Mouse (Mus musculus) neural tube, embryonic 13.5 days (tissue): Measurements from ENCODE around the gene Mpzl3. TPM values are rescaled to one million over a fixed set of nuclear protein-coding genes. Genes with fewer than 3 reads are reported as not detected.
A peak's percentile ranks its signal among the peaks of the same experiment; 100 is the strongest.
"Not testable (repeated sequence)": the region's sequence is repeated elsewhere in the genome, so short reads cannot be mapped to it uniquely, and the experiment has no call there.

ENCODE experiments used
- ATAC-seq: fragments of 200-750 bp; cut with Nextera tagmentation; 2 replicates; pipeline ENCODE4 v1.8.0; 2017; ENCODE audit warnings: low read depth, mild to moderate bottlenecking, moderate TSS enrichment, moderate library complexity
- H3K27ac ChIP-seq: fragments of 300-500 bp; sonication (generic); replicated peaks from 2 replicates; pipeline ENCODE4 v1.5.1; 2015; ENCODE audit warnings: moderate library complexity, mild to moderate bottlenecking, inconsistent platforms
- H3K27me3 ChIP-seq: fragments of 300-500 bp; sonication (generic); 2 replicates; pipeline ENCODE4 v1.6.1; 2015; ENCODE audit warnings: mild to moderate bottlenecking, inconsistent platforms
- H3K36me3 ChIP-seq: fragments of 300-500 bp; sonication (generic); 2 replicates; pipeline ENCODE4 v1.6.1; 2015; ENCODE audit warnings: mild to moderate bottlenecking, inconsistent platforms
- H3K4me1 ChIP-seq: fragments of 300-500 bp; sonication (generic); replicated peaks from 2 replicates; pipeline ENCODE4 v1.6.1; 2015; ENCODE audit warnings: inconsistent platforms
- H3K4me2 ChIP-seq: fragments of 300-500 bp; sonication (generic); 2 replicates; pipeline ENCODE4 v1.6.1; 2015; ENCODE audit warnings: inconsistent platforms, mild to moderate bottlenecking, moderate library complexity
- H3K4me3 ChIP-seq: fragments of 300-500 bp; sonication (generic); 2 replicates; pipeline ENCODE4 v1.5.1; 2015; ENCODE audit warnings: mild to moderate bottlenecking, inconsistent platforms
- H3K9ac ChIP-seq: fragments of 300-500 bp; sonication (generic); 2 replicates; pipeline ENCODE4 v1.6.1; 2015; ENCODE audit warnings: moderate library complexity, mild to moderate bottlenecking, inconsistent platforms
- H3K9me3 ChIP-seq: fragments of 300-500 bp; sonication (generic); 2 replicates; pipeline ENCODE4 v1.6.1; 2016; ENCODE audit warnings: inconsistent platforms
- WGBS: fragments of 180-500 bp; shearing (Covaris S2); methylation state at CpG from one replicate; pipeline ENCODE4 v1.1.7; 2015; 5-methylcytosine and 5-hydroxymethylcytosine counted together
- polyA plus RNA-seq: library from polyadenylated mRNA; unstranded; fragments of >200 nt; fragmentation: Nextera tagmentation; extraction: Ambion mirVana; gene quantifications from 2 replicates; pipeline ENCODE4 v1.2.1, GENCODE M21; 2015

The Mpzl3 gene
- polyA plus RNA-seq, 1 experiment from 2014 or later, result 0.92 TPM

- no peak for ATAC-seq
- Histone ChIP-seq H3K27me3 (peaks cover 9% of the 10 kb centered on the region), H3K4me3 (no peak overlapping the region), H3K4me1 (no peaks in the 10 kb centered on the region), H3K36me3 (no peaks in the 10 kb centered on the region), H3K9me3 (no peaks in the 10 kb centered on the region), H3K4me2 (no peak overlapping the region), H3K27ac (no peak overlapping the region), H3K9ac (no peak overlapping the region)
- 80% methylated on average over 8 of the region's 8 CpGs for WGBS
These were observed 27.6 kb upstream of the Mpzl3 start for GRCm38 (mm10) chr9:45027376-45027775.

- no peak for ATAC-seq
- H3K36me3 ChIP-seq, result no peaks in the 10 kb centered on the region
- 73% methylated on average over 6 of the region's 6 CpGs for WGBS
- H3K4me3 ChIP-seq, result no peak overlapping the region
- H3K9me3 ChIP-seq, result no peaks in the 10 kb centered on the region
- H3K4me1 ChIP-seq, result no peaks in the 10 kb centered on the region
- peaks cover 9% of the 10 kb centered on the region for H3K27me3 ChIP-seq
- H3K9ac ChIP-seq, result no peak overlapping the region
- no peak overlapping the region for H3K27ac ChIP-seq
- H3K4me2 ChIP-seq, result no peak overlapping the region
These were observed 24.6 kb upstream of the Mpzl3 start for GRCm38 (mm10) chr9:45030341-45030740.

GRCm38 (mm10) chr9:45032261-45032660 is 22.7 kb upstream of the Mpzl3 start:
- Histone ChIP-seq H3K9me3 (no peaks in the 10 kb centered on the region), H3K27me3 (peaks cover 10% of the 10 kb centered on the region), H3K4me1 (no peaks in the 10 kb centered on the region), H3K4me2 (no peak overlapping the region), H3K9ac (no peak overlapping the region), H3K36me3 (no peaks in the 10 kb centered on the region), H3K4me3 (no peak overlapping the region), H3K27ac (no peak overlapping the region)
- no peak for ATAC-seq
- 79% methylated on average over 2 of the region's 2 CpGs for WGBS

- no peaks in the 10 kb centered on the region for H3K9me3 ChIP-seq
- no peaks in the 10 kb centered on the region for H3K4me1 ChIP-seq
- no peak for ATAC-seq
- WGBS, result 83% methylated on average over 3 of the region's 3 CpGs
- no peak overlapping the region for H3K4me2 ChIP-seq
- H3K27ac ChIP-seq, result no peak overlapping the region
- no peak overlapping the region for H3K4me3 ChIP-seq
- H3K9ac ChIP-seq, result no peak overlapping the region
- peaks cover 30% of the 10 kb centered on the region for H3K27me3 ChIP-seq
- H3K36me3 ChIP-seq, result no peaks in the 10 kb centered on the region
These were observed 20.5 kb upstream of the Mpzl3 start for GRCm38 (mm10) chr9:45034526-45034925.

- whole genome bisulfite sequencing, result 80% methylated on average over 1 of the region's 1 CpGs
These were observed 17.2 kb upstream of the Mpzl3 start for GRCm38 (mm10) chr9:45037803-45038202.

GRCm38 (mm10) chr9:45039499-45039898 is 15.5 kb upstream of the Mpzl3 start, which contains the start of gene Mpzl2:
TSS of gene Mpzl2 (plus strand) at chr9:45039799.
- peaks cover 71% of the 10 kb centered on the region for H3K27me3 ChIP-seq
- H3K9me3 ChIP-seq, result no peaks in the 10 kb centered on the region
- no peaks in the 10 kb centered on the region for H3K36me3 ChIP-seq
- H3K4me1 ChIP-seq, result peaks cover 10% of the 10 kb centered on the region; the same call in 1 of the 2 replicates
- no peak for ATAC-seq
- 68% methylated on average over 5 of the region's 5 CpGs for WGBS
- H3K4me2 ChIP-seq, result peak within 1 kb of the TSS; percentile 21; the same call in 1 of the 2 replicates
- no peak within 1 kb of the TSS for H3K27ac ChIP-seq
- H3K4me3 ChIP-seq, result no peak within 1 kb of the TSS
- no peak within 1 kb of the TSS for H3K9ac ChIP-seq

More at GRCm38 (mm10) chr9:45037803-45038202, 17.2 kb upstream of the Mpzl3 start:
- H3K9ac ChIP-seq, H3K27ac ChIP-seq, H3K9me3 ChIP-seq, H3K4me1 ChIP-seq, H3K4me2 ChIP-seq, H3K36me3 ChIP-seq, H3K4me3 ChIP-seq, ATAC-seq: not testable (repeated sequence)
- H3K27me3 ChIP-seq, result peaks cover 54% of the 10 kb centered on the region

GRCm38 (mm10) chr9:45040066-45040845 is 14.7 kb upstream of the Mpzl3 start:
- WGBS, result 16% methylated on average over 14 of the region's 14 CpGs
- peaks cover 10% of the 10 kb centered on the region; the same call in 1 of the 2 replicates for H3K4me1 ChIP-seq
- H3K9me3 ChIP-seq, result no peaks in the 10 kb centered on the region
- H3K27ac ChIP-seq, result no peak overlapping the region
- H3K9ac ChIP-seq, result no peak overlapping the region
- no peak for ATAC-seq
- no peak overlapping the region for H3K4me3 ChIP-seq
- peaks cover 79% of the 10 kb centered on the region for H3K27me3 ChIP-seq
- peak overlapping the region; percentile 21; the same call in 1 of the 2 replicates for H3K4me2 ChIP-seq
- H3K36me3 ChIP-seq, result no peaks in the 10 kb centered on the region

GRCm38 (mm10) chr9:45041131-45041838 is 13.7 kb upstream of the Mpzl3 start:
- no peak overlapping the region for H3K9ac ChIP-seq
- no peak for ATAC-seq
- H3K27me3 ChIP-seq, result peaks cover 79% of the 10 kb centered on the region
- no peaks in the 10 kb centered on the region for H3K36me3 ChIP-seq
- no peak overlapping the region for H3K4me3 ChIP-seq
- no peaks in the 10 kb centered on the region for H3K9me3 ChIP-seq
- no peak overlapping the region for H3K27ac ChIP-seq
- peak overlapping the region; percentile 21; the same call in 1 of the 2 replicates for H3K4me2 ChIP-seq
- peaks cover 10% of the 10 kb centered on the region; the same call in 1 of the 2 replicates for H3K4me1 ChIP-seq
- 25% methylated on average over 14 of the region's 17 CpGs for WGBS

GRCm38 (mm10) chr9:45042056-45042720 is 12.8 kb upstream of the Mpzl3 start:
- Histone ChIP-seq H3K4me2 (peak overlapping the region; percentile 21; the same call in 1 of the 2 replicates), H3K4me3 (0 out of 2 replicates have a peak overlapping the region, but pooled peaks have one; percentile 11), H3K36me3 (no peaks in the 10 kb centered on the region), H3K4me1 (peaks cover 10% of the 10 kb centered on the region; the same call in 1 of the 2 replicates), H3K27me3 (peaks cover 78% of the 10 kb centered on the region), H3K9ac (no peak overlapping the region), H3K27ac (no peak overlapping the region), H3K9me3 (no peaks in the 10 kb centered on the region)
- no peak for ATAC-seq
- WGBS, result 4% methylated on average over 20 of the region's 20 CpGs

GRCm38 (mm10) chr9:45042947-45043346 is 12.0 kb upstream of the Mpzl3 start:
- Histone ChIP-seq H3K4me3 (0 out of 2 replicates have a peak overlapping the region, but pooled peaks have one; percentile 11), H3K36me3 (no peaks in the 10 kb centered on the region), H3K4me1 (peaks cover 10% of the 10 kb centered on the region; the same call in 1 of the 2 replicates), H3K9me3 (no peaks in the 10 kb centered on the region), H3K27ac (no peak overlapping the region), H3K27me3 (peaks cover 75% of the 10 kb centered on the region), H3K4me2 (peak overlapping the region; percentile 21; the same call in 1 of the 2 replicates), H3K9ac (no peak overlapping the region)
- ATAC-seq, result no peak
- 1% methylated on average over 10 of the region's 10 CpGs for WGBS

GRCm38 (mm10) chr9:45046973-45047372 is 8.0 kb upstream of the Mpzl3 start:
- H3K4me3 ChIP-seq, result no peak overlapping the region
- no peak overlapping the region for H3K4me2 ChIP-seq
- WGBS, result 92% methylated on average over 16 of the region's 16 CpGs
- no peaks in the 10 kb centered on the region for H3K36me3 ChIP-seq
- H3K27me3 ChIP-seq, result peaks cover 57% of the 10 kb centered on the region
- H3K9me3 ChIP-seq, result no peaks in the 10 kb centered on the region
- no peaks in the 10 kb centered on the region for H3K4me1 ChIP-seq
- no peak for ATAC-seq
- no peak overlapping the region for H3K9ac ChIP-seq
- H3K27ac ChIP-seq, result no peak overlapping the region

- Histone ChIP-seq H3K4me3 (no peak overlapping the region), H3K27me3 (peaks cover 54% of the 10 kb centered on the region), H3K4me1 (no peaks in the 10 kb centered on the region), H3K36me3 (no peaks in the 10 kb centered on the region), H3K9ac (no peak overlapping the region), H3K4me2 (no peak overlapping the region), H3K9me3 (no peaks in the 10 kb centered on the region), H3K27ac (no peak overlapping the region)
- 30% methylated on average over 4 of the region's 4 CpGs for WGBS
- no peak for ATAC-seq
These were observed 6.5 kb upstream of the Mpzl3 start for GRCm38 (mm10) chr9:45048511-45048910.
